Mouse (Mus musculus): ENCODE results near the gene Eras.
"Not testable (repeated sequence)": the region's sequence is repeated elsewhere in the genome, so short reads cannot be mapped to it uniquely, and the experiment has no call there.

Gene Eras

GRCm38 (mm10) chrX:7909242-7909641 is 19.2 kb downstream of the Eras start, which contains the start of gene Gm10490:
Gene Gm10490, plus strand, starts transcription at chrX:7909542.
- not testable (repeated sequence) for DNase-seq

- no peak for DNase-seq
Measured at GRCm38 (mm10) chrX:7907735-7908134, 20.7 kb downstream of the Eras start, which contains the start of gene Gm10491. Gene Gm10491, minus strand, starts transcription at chrX:7907835.

- no peak for DNase-seq
Measured at GRCm38 (mm10) chrX:7904441-7904840, 24.0 kb downstream of the Eras start.

GRCm38 (mm10) chrX:7898880-7899874 is 29.2 kb downstream of the Eras start, which contains the start of the genes Pqbp1 and Timm17b:
Gene Pqbp1, minus strand, starts transcription at chrX:7899269.
Gene Timm17b, plus strand, starts transcription at chrX:7899357.
- peak; percentile 92 for DNase-seq

GRCm38 (mm10) chrX:7898211-7898610 is 30.2 kb downstream of the Eras start:
- peak; percentile 34 for DNase-seq

GRCm38 (mm10) chrX:7883841-7884567 is 44.4 kb downstream of the Eras start, which contains the start of gene Slc35a2:
Gene Slc35a2, plus strand, starts transcription at chrX:7884028.
- peak; percentile 92 for DNase-seq

GRCm38 (mm10) chrX:7879819-7880218 is 48.6 kb downstream of the Eras start:
- DNase-seq, result peak; percentile 86

- peak; percentile 67 for DNase-seq
Measured at GRCm38 (mm10) chrX:7878495-7878894, 49.9 kb downstream of the Eras start.

GRCm38 (mm10) chrX:7878007-7878419 is 50.4 kb downstream of the Eras start, which contains the start of gene Pim2:
Gene Pim2, plus strand, starts transcription at chrX:7878262.
- peak; percentile 93 for DNase-seq
